Mouse (Mus musculus): ENCODE data around the gene Cd200r2.
"Not testable (repeated sequence)": the region's sequence is repeated elsewhere in the genome, so short reads cannot be mapped to it uniquely, and the experiment has no call there.

The Cd200r2 gene

GRCm38 (mm10) chr16:44866797-44867196, at the start of gene Cd200r2:
Gene Cd200r2 (plus strand): TSS chr16:44867097.
- DNase-seq (ENCODE audit: low spot score in 2 of 2): no peak

GRCm38 (mm10) chr16:44818010-44818409, 48.9 kb upstream of the Cd200r2 start:
- DNase-seq (ENCODE audit: low spot score in 2 of 2): no peak

- DNase-seq (ENCODE audit: low spot score in 2 of 2): no peak
These were observed 46.4 kb upstream of the Cd200r2 start for GRCm38 (mm10) chr16:44820545-44820944.

DNA sequence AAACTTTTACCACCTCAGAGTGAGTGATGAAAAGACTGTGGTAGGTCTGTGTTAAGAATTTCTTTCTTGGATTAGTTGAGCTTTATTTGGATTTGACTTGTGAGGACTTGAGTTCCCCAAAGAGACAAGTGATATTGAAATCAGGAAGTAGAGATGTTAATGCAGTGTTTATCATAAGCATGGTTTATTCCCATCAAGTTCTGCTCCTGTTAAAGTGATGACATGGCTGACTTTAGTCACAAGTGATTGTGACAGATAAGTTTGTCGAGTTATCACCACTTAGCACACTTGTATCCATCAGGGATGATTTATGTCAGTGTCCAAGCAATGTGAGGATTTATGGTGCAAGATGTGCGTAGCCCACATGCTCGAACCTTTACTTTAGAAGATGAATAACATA, 34.6 kb upstream of the Cd200r2 start:
- no peak for DNase-seq (ENCODE audit: low spot score in 2 of 2)

GRCm38 (mm10) chr16:44833189-44833588, 33.7 kb upstream of the Cd200r2 start:
- not testable (repeated sequence) for DNase-seq (ENCODE audit: low spot score in 2 of 2)

DNA sequence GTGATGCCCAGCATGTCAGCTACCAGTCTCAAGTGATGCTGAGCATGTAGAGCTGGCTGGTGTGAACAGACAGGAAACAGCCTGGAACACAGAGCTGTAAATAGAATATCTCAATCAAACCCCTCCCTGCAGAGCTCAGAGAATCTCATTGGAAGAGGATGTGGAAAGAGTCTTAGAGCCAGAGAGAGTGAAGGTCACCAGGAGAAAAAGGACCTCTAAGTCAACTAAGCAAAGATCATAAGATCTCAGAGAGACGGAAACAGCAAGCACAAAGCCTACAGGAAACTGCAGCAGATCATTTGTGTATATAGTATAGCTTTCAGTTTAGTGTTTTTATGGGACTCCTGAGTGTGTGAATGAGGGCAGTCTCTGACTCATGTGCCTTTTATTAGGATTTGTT, 8.3 kb downstream of the Cd200r2 start:
- DNase-seq (ENCODE audit: low spot score in 2 of 2): no peak

DNA sequence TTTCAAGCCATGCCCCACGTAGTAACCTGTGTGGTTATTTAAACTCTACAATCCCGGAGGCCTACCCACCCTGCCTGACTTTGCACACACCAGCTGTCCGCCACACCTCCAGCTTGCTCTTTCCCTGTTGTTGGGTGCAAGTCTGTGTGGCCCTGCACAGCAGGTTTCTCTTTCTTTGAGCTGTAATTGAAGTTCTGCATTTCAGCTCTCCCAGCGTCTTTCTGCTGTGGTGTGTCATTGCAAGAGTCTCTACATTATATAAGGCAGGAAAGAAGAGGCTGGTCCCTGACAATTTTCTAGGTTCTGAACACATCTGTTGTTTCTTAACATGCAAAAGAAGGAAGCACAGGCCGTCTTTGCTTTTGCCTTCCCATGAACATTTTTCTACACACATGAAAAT, 9.7 kb downstream of the Cd200r2 start:
- no peak for DNase-seq (ENCODE audit: low spot score in 2 of 2)

GRCm38 (mm10) chr16:44877595-44877994, 10.7 kb downstream of the Cd200r2 start:
- no peak for DNase-seq (ENCODE audit: low spot score in 2 of 2)

GRCm38 (mm10) chr16:44890814-44891213, 23.9 kb downstream of the Cd200r2 start:
- DNase-seq (ENCODE audit: low spot score in 2 of 2): no peak

GRCm38 (mm10) chr16:44932016-44932415, 65.1 kb downstream of the Cd200r2 start:
- DNase-seq (ENCODE audit: low spot score in 2 of 2): no peak

DNA sequence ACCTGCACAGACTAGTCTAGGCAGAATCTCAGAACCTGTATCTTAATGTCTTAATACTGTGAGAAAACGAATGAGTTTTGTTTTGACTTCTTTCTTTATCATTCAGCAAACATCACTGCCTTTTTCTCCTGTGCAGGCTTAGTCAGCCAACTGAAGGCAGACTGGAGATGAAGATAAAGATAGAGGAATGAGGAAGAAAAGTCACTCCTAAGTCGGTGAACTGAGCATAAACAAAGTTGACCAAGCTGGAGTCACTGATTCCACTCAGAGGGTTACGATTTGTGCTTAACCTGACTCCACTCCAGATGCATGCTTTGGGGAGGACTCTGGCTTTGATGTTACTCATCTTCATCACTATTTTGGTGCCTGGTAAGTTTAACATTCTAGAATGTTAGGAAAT, 76.6 kb downstream of the Cd200r2 start, which contains the start of gene Cd200r3:
Gene Cd200r3 (plus strand): TSS at position 211 of the 400 bp plus-strand sequence.
- no peak for DNase-seq (ENCODE audit: low spot score in 2 of 2)

- DNase-seq (ENCODE audit: low spot score in 2 of 2): no peak
These were observed 84.6 kb downstream of the Cd200r2 start for GRCm38 (mm10) chr16:44951360-44952114.

GRCm38 (mm10) chr16:44962296-44962695, 95.4 kb downstream of the Cd200r2 start:
- no peak for DNase-seq (ENCODE audit: low spot score in 2 of 2)

- DNase-seq (ENCODE audit: low spot score in 2 of 2): no peak
These were observed 95.9 kb downstream of the Cd200r2 start for GRCm38 (mm10) chr16:44962777-44963176.

GRCm38 (mm10) chr16:44964526-44965374, 97.9 kb downstream of the Cd200r2 start:
- no peak for DNase-seq (ENCODE audit: low spot score in 2 of 2)

DNA sequence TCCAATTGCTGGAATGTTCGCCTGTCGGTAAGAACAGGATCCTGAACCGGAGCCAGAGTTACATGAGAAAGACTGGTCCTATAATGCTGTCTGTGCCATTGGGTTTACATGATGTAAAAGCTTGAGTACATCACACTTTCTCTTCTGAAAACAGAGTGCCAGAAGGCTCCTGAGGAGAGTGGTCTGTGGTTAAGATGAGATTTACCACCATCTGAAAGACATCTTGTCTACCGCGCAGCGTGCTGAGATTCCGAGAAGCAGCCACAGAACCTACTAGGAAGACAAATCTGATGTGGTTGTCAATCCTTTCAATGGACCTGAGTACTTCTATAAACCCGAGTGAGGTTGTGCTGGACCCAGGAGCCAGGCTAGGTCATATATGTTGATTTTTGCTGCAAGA, 98.5 kb downstream of the Cd200r2 start:
- no peak for DNase-seq (ENCODE audit: low spot score in 2 of 2)
